Mouse (Mus musculus): ENCODE data around the gene Mpnd. TPM values are rescaled to one million over a fixed set of nuclear protein-coding genes. Genes with fewer than 3 reads are reported as not detected.

Mpnd gene
- polyA plus RNA-seq, 1 experiment from 2014 or later, result 158 TPM

GRCm38 (mm10) chr17:56036901-56037287 is 31.4 kb downstream of the Mpnd start:
- Histone ChIP-seq H3K4me2 (peak overlapping the region; percentile 26; the same call in 1 of the 2 replicates), H3K27ac (ENCODE audit: low read depth, low read length) (no peak overlapping the region), H3K27me3 (ENCODE audit: control insufficient read depth, insufficient read depth, low read length) (no peaks in the 10 kb centered on the region), H3K4me1 (ENCODE audit: control insufficient read depth, insufficient read depth, low read length) (peaks cover 17% of the 10 kb centered on the region), H3K4me3 (ENCODE audit: low read depth, low read length) (peak overlapping the region; percentile 2; the same call in 1 of the 2 replicates), H3K9me3 (ENCODE audit: control insufficient read depth, low read length) (no peaks in the 10 kb centered on the region), H3K9ac (ENCODE audit: low read length) (peak overlapping the region; percentile 10; the same call in 1 of the 2 replicates), H3K36me3 (ENCODE audit: control insufficient read depth, insufficient read depth, low read length) (no peaks in the 10 kb centered on the region; the same call in 1 of the 2 replicates)
- 40% methylated on average over 13 of the region's 13 CpGs for WGBS
- DNase-seq (ENCODE audit: low spot score, missing footprints) (no peak), ATAC-seq (ENCODE audit: low FRiP score) (peak; percentile 20)

- peak; percentile 64 for DNase-seq (ENCODE audit: low spot score, missing footprints)
- WGBS, result 91% methylated on average over 8 of the region's 8 CpGs
These were observed 33.2 kb downstream of the Mpnd start for GRCm38 (mm10) chr17:56038583-56039261.

GRCm38 (mm10) chr17:56039345-56039744 is 33.8 kb downstream of the Mpnd start:
- Histone ChIP-seq H3K4me1 (ENCODE audit: control insufficient read depth, insufficient read depth, low read length) (peaks cover 20% of the 10 kb centered on the region), H3K9ac (ENCODE audit: low read length) (no peak overlapping the region), H3K9me3 (ENCODE audit: control insufficient read depth, low read length) (no peaks in the 10 kb centered on the region), H3K36me3 (ENCODE audit: control insufficient read depth, insufficient read depth, low read length) (peaks cover 4% of the 10 kb centered on the region; the same call in 1 of the 2 replicates), H3K27ac (ENCODE audit: low read depth, low read length) (no peak overlapping the region), H3K4me2 (no peak overlapping the region), H3K4me3 (ENCODE audit: low read depth, low read length) (no peak overlapping the region), H3K27me3 (ENCODE audit: control insufficient read depth, insufficient read depth, low read length) (no peaks in the 10 kb centered on the region)
- DNase-seq (ENCODE audit: low spot score, missing footprints) (peak; percentile 65), ATAC-seq (ENCODE audit: low FRiP score) (no peak)
- 85% methylated on average over 4 of the region's 4 CpGs for WGBS

More at GRCm38 (mm10) chr17:56038583-56039261, 33.2 kb downstream of the Mpnd start:
- ATAC-seq (ENCODE audit: low FRiP score), result no peak
- no peak overlapping the region for H3K27ac ChIP-seq (ENCODE audit: low read depth, low read length)
- H3K9me3 ChIP-seq (ENCODE audit: control insufficient read depth, low read length), result no peaks in the 10 kb centered on the region
- no peak overlapping the region for H3K4me2 ChIP-seq
- no peak overlapping the region for H3K4me3 ChIP-seq (ENCODE audit: low read depth, low read length)
- peaks cover 20% of the 10 kb centered on the region for H3K4me1 ChIP-seq (ENCODE audit: control insufficient read depth, insufficient read depth, low read length)
- no peaks in the 10 kb centered on the region for H3K27me3 ChIP-seq (ENCODE audit: control insufficient read depth, insufficient read depth, low read length)
- H3K9ac ChIP-seq (ENCODE audit: low read length), result no peak overlapping the region
- H3K36me3 ChIP-seq (ENCODE audit: control insufficient read depth, insufficient read depth, low read length), result no peaks in the 10 kb centered on the region; the same call in 1 of the 2 replicates

GRCm38 (mm10) chr17:56040030-56040856 is 34.7 kb downstream of the Mpnd start, which contains the start of gene Chaf1a:
Gene Chaf1a (plus strand): TSS chr17:56040439.
- Histone ChIP-seq H3K9ac (ENCODE audit: low read length) (peak within 1 kb of the TSS; percentile 81), H3K36me3 (ENCODE audit: control insufficient read depth, insufficient read depth, low read length) (peaks cover 8% of the 10 kb centered on the region), H3K27ac (ENCODE audit: low read depth, low read length) (peak within 1 kb of the TSS; percentile 38; the same call in 1 of the 2 replicates), H3K27me3 (ENCODE audit: control insufficient read depth, insufficient read depth, low read length) (no peaks in the 10 kb centered on the region), H3K4me1 (ENCODE audit: control insufficient read depth, insufficient read depth, low read length) (peaks cover 16% of the 10 kb centered on the region), H3K4me3 (ENCODE audit: low read depth, low read length) (peak within 1 kb of the TSS; percentile 80), H3K9me3 (ENCODE audit: control insufficient read depth, low read length) (no peaks in the 10 kb centered on the region), H3K4me2 (peak within 1 kb of the TSS; percentile 79)
- DNase-seq (ENCODE audit: low spot score, missing footprints), result peak; percentile 99
- peak; percentile 84 for ATAC-seq (ENCODE audit: low FRiP score)
- under 1% methylated on average over 68 of the region's 68 CpGs for WGBS

- peak overlapping the region; percentile 80 for H3K4me3 ChIP-seq (ENCODE audit: low read depth, low read length)
- peak overlapping the region; percentile 38; the same call in 1 of the 2 replicates for H3K27ac ChIP-seq (ENCODE audit: low read depth, low read length)
- H3K9ac ChIP-seq (ENCODE audit: low read length), result peak overlapping the region; percentile 81
- H3K36me3 ChIP-seq (ENCODE audit: control insufficient read depth, insufficient read depth, low read length), result peaks cover 10% of the 10 kb centered on the region
- DNase-seq (ENCODE audit: low spot score, missing footprints) (no peak), ATAC-seq (ENCODE audit: low FRiP score) (no peak)
- H3K9me3 ChIP-seq (ENCODE audit: control insufficient read depth, low read length), result no peaks in the 10 kb centered on the region
- peaks cover 11% of the 10 kb centered on the region for H3K4me1 ChIP-seq (ENCODE audit: control insufficient read depth, insufficient read depth, low read length)
- 3% methylated on average over 12 of the region's 12 CpGs for WGBS
- peak overlapping the region; percentile 79 for H3K4me2 ChIP-seq
- H3K27me3 ChIP-seq (ENCODE audit: control insufficient read depth, insufficient read depth, low read length), result no peaks in the 10 kb centered on the region
These were observed 35.3 kb downstream of the Mpnd start for GRCm38 (mm10) chr17:56040857-56041163.

- H3K4me2 ChIP-seq, result no peak overlapping the region
- H3K9me3 ChIP-seq (ENCODE audit: control insufficient read depth, low read length), result no peaks in the 10 kb centered on the region
- peaks cover 20% of the 10 kb centered on the region for H3K36me3 ChIP-seq (ENCODE audit: control insufficient read depth, insufficient read depth, low read length)
- no peak overlapping the region for H3K9ac ChIP-seq (ENCODE audit: low read length)
- H3K4me3 ChIP-seq (ENCODE audit: low read depth, low read length), result no peak overlapping the region
- DNase-seq (ENCODE audit: low spot score, missing footprints) (no peak), ATAC-seq (ENCODE audit: low FRiP score) (no peak)
- WGBS, result 92% methylated on average over 5 of the region's 5 CpGs
- H3K27ac ChIP-seq (ENCODE audit: low read depth, low read length), result no peak overlapping the region
- H3K27me3 ChIP-seq (ENCODE audit: control insufficient read depth, insufficient read depth, low read length), result no peaks in the 10 kb centered on the region
- H3K4me1 ChIP-seq (ENCODE audit: control insufficient read depth, insufficient read depth, low read length), result no peaks in the 10 kb centered on the region
These were observed 45.9 kb downstream of the Mpnd start for GRCm38 (mm10) chr17:56051369-56051768.

GRCm38 (mm10) chr17:56054938-56055337 is 49.4 kb downstream of the Mpnd start:
- ATAC-seq (ENCODE audit: low FRiP score), result no peak
- Histone ChIP-seq H3K27me3 (ENCODE audit: control insufficient read depth, insufficient read depth, low read length) (no peaks in the 10 kb centered on the region), H3K4me1 (ENCODE audit: control insufficient read depth, insufficient read depth, low read length) (no peaks in the 10 kb centered on the region), H3K4me2 (no peak overlapping the region), H3K27ac (ENCODE audit: low read depth, low read length) (no peak overlapping the region), H3K9me3 (ENCODE audit: control insufficient read depth, low read length) (no peaks in the 10 kb centered on the region), H3K9ac (ENCODE audit: low read length) (no peak overlapping the region), H3K4me3 (ENCODE audit: low read depth, low read length) (no peak overlapping the region), H3K36me3 (ENCODE audit: control insufficient read depth, insufficient read depth, low read length) (peaks cover 24% of the 10 kb centered on the region)
- no peak for DNase-seq (ENCODE audit: low spot score, missing footprints)

GRCm38 (mm10) chr17:56055945-56056678 is 50.6 kb downstream of the Mpnd start:
- DNase-seq (ENCODE audit: low spot score, missing footprints) (no peak), ATAC-seq (ENCODE audit: low FRiP score) (peak; percentile 42; the same call in 1 of the 2 replicates)
- Histone ChIP-seq H3K9ac (ENCODE audit: low read length) (no peak overlapping the region), H3K4me2 (no peak overlapping the region), H3K27me3 (ENCODE audit: control insufficient read depth, insufficient read depth, low read length) (no peaks in the 10 kb centered on the region), H3K27ac (ENCODE audit: low read depth, low read length) (no peak overlapping the region), H3K4me1 (ENCODE audit: control insufficient read depth, insufficient read depth, low read length) (no peaks in the 10 kb centered on the region), H3K36me3 (ENCODE audit: control insufficient read depth, insufficient read depth, low read length) (peaks cover 27% of the 10 kb centered on the region), H3K4me3 (ENCODE audit: low read depth, low read length) (no peak overlapping the region), H3K9me3 (ENCODE audit: control insufficient read depth, low read length) (no peaks in the 10 kb centered on the region)
- WGBS, result 70% methylated on average over 4 of the region's 4 CpGs
